Mouse (Mus musculus) ovary, postnatal 14 days (tissue): Measurements from ENCODE around the gene Zbtb48.

Experiments used
- DNase-seq: peaks from one replicate; pipeline ENCODE4 v3.0.0; 2022; ENCODE audit warnings: low spot score

Zbtb48 gene

DNA sequence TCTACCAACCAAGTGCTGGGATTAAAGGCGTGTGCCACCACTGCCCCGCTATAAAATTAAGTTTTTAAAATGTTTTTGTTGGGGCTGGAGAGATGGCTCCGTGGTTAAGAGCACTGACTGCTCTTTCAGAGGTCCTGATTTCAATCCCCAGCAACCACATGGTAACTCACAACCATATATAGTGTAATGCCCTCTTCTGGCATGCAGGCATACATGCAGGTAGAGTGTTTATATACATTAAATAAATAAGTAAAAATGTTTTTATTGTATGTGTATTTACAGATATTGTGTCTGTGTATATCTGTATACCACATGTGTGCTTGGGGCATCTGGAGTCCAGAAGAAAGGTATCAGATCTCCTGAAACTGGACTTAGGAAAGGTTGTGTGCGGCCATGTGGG is 26.1 kb downstream of the Zbtb48 start:
- no peak for DNase-seq

DNA sequence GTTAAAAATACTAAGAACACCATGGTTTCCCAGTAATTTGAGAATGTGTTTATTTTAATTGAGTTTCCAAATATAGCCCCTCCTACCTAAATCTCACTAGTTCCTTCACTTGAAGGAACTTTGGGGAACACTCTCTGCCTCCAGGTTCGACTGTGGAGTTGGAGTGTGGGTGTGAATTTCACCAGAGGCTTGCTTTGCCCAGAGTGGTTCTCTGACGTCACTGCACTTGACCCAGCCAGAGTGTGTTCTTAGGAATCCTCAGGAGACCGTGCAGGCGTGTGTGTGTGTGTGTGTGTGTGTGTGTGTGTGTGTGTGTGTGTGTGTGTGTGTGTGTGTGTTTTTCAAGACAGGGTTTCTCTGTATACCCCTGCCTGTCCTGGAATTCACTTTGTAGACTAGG is 26.6 kb downstream of the Zbtb48 start:
- DNase-seq = no peak

DNA sequence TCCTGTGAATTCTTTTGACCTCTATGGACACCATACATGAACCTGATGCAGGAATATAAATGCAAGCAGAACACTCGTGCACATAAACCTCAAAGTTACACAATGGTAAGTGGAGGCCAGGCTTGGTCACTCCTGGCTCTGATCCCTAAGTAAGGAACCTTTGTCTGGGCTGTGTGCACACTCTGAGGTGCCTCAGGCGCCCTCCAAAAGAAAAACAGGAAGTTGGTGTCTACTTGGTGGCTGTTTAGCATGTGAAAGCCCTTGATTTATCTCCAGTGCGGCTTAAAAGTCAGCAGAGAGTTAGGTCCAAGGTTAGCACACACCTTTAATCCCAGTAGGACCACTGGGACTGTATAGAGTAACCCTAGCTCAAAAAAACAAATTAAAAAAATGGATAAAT is 28.0 kb downstream of the Zbtb48 start:
- DNase-seq = no peak

DNA sequence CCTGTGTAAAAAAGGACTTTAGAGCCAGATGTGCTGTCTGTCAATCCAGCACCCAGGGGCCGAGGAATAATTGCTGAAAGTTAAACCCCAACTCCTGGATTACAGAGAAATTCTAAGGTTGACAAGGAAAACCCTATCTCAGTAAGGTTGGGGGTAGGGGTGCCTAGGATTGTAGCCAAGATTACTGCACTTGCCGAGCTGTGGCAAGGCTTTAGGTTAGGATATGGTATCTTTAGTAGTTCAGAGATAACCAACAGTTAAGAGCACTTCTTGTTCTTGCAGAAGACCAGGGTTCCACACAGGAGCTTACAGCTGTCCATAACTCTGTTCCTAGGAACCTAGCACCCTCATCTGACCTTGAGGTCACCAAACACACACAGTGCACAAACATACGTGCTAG is 29.8 kb downstream of the Zbtb48 start:
- no peak for DNase-seq

DNA sequence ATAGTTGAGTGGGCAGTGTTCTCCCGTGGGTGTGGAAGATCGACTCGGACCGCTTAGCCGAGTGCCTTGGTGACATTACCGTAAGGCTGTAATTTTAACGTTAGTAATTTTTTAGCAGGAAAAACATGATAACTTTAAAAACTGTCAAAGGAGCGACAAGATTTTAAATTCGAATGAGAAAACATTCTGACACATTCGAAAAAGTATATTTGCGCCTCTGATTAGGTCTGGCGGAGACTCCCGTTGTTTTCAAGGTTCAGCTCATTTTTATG is 30.6 kb downstream of the Zbtb48 start:
- DNase-seq = no peak

DNA sequence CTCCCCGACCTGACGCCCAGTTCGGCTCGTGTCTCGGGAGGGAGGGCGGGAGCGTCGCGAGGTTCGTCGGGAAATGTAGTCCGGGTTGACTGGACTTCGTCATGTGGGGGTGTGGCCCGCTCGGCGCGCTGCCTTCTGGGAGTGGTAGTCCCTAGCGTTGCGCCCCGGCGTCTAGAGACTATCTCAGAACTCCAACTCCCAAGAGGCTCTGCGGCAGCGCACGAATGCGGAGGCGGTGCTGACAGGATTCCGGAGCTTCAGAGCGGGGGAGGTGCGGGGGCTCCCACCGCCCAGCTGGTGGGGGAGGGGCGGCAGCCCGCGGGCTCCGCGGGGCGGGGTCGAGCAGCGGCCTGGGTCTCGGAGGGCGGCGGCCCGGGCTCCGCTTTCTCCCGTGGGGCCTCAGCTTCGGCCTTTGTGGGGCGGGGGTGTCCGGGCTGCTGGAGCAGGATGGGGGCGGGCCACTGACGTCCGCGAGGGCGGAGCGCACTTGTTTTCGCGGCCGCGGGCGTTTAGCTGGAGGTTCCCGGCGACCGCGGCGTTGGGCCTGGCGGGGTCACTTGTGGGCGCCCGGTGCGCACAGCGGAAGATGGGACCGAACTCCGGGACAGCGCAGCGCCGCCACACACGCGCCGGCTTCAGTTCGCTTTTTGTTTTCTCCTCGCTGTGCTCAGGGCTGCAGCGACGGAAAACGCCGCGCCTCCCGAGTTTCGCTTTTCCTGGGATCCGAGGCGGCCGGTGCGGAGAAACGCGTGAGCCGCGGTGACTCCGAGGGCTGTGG is 31.1 kb downstream of the Zbtb48 start, which contains the start of gene Phf13:
Gene Phf13, minus strand, starts transcription at position 86 of the 778 bp plus-strand sequence.
- DNase-seq = peak; percentile 96

DNA sequence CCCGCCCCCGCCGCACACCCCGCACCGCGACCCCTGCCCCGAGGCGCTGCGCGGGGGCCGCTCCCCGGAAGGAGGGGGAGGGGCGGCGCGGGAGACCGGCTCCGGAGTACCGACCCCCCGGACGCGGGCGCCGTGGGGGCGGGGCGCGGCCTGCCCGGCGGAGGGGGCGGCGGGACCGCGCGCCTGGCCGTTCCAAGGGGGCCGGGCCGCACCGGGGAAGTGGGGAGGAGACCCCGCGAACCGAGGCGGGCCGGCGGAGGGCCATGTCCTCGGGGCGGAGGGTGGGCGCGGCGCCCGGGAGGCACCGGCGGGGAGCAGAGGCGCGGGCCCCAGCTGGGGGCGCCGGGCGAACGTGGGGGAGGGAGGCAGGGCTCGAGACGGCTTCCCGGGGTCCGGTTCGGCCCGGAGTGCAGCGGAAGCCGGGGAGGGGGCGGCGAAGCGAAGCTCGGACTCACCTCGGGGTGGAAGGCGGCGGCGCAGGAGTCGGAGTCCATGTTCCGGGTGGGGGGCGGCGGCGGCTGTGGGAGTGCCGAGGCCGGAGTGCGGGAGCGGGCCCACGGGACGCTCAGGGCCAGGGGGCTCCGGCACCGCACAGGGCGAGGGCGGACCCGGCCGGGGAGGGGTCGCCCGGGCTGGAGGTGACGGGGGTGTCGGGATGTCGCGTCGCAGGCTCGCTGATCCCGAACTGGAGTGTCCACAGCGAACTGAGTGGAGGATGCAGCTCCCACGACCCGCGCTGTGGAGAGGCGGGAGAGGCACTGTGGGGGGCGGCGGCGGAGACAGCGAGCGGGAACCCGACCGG is 31.9 kb downstream of the Zbtb48 start:
- DNase-seq = no peak

DNA sequence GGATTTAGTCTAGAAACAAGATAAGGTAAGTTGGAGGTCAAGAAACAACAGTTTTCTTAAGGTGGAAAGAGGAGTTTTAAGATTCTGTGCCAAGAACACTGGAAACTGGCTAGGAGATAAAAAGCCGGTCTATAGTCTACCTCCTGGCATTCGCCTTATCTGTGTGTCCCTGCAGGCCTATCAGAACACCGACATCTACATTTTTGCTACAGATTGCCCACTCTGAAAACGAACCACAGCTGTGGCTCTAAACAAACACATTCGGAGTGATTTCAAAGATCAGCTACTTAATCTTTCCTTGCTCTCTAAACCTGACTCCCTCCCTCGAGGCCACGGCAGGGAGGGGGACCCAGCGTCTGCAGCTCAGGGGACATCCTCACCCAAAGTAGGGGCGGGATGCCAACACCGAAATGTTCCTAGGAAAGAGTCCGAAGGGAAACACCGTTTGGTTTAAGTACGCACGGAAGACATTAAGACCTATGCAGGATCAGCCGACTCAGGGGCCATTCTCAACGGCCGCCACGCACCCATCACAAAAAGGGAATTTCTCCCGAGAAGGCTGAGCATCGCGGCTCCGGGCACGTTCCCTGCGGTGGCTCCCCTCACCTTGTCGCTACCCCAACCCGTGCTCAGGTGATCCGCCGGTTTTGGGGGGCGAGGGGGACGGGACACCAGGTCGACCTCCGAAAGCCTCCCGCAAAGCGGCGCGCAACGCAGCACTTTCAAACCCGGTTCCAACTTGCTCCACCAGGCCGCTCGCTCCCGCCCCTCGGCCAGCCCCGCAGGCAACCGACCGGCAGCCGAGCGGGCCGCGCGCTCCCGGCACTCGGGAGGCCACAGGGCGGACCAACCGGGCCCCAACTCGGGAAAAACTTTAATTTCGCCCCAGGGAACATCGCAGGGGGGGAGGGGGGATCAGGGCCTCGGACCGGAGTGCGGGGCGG is 33.0 kb downstream of the Zbtb48 start:
- no peak for DNase-seq

DNA sequence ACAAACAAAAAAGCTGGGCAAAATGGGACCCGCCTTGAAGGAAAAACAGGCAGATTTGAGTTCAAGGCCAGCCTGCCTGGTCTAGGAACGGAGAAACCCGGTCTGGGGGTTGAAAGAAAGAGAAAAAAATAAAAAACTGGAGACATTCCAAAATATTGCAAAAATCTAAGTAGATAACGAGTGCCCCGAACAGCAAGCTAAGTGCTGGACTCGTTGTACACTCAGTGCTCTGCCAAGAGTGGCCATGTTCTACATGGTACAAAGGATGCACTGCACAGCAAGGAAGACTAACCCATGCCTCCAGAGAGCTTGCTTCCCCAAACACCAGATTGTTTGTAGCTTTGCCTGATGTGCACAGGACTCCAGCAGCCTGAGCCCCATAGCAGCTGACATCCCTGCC is 34.4 kb downstream of the Zbtb48 start:
- no peak for DNase-seq

DNA sequence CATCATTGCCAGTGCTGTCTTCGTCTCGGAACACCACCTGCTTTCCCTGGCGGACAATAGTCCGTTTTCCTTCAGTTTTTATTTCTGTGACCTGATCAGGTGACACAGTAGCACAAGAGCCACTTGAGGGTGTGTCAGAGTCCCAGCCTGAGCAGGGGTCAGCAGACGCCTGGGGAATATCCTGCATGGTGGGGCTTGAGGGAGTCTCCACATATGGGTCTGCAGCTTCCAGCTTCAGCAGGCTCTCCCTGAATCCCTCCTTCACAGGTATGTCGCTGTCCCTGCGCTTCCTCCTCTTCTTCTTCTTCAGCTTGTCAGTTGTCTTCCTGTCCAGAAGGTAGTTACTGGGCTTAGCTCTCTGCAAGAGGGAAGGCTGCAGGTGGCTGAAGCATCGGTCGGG is 35.4 kb downstream of the Zbtb48 start:
- no peak for DNase-seq

DNA sequence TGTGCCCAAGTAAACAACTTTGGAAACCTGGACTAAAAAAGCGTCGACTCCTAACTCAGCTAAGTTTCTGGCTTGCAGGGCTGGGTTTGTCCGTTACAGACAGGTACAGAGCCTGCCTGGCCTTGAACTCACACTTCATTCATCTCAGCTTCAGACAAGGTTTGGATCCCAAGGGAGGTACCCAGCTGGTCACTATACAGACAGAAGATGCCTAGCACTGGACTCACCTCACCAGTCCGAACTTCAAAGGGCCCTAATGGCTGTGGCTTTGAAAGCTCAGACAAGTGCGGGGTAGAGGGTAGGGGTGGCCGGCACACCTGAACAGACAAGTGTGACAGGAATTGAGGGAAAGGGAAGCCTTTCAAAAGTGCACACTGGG is 38.4 kb downstream of the Zbtb48 start:
- no peak for DNase-seq

DNA sequence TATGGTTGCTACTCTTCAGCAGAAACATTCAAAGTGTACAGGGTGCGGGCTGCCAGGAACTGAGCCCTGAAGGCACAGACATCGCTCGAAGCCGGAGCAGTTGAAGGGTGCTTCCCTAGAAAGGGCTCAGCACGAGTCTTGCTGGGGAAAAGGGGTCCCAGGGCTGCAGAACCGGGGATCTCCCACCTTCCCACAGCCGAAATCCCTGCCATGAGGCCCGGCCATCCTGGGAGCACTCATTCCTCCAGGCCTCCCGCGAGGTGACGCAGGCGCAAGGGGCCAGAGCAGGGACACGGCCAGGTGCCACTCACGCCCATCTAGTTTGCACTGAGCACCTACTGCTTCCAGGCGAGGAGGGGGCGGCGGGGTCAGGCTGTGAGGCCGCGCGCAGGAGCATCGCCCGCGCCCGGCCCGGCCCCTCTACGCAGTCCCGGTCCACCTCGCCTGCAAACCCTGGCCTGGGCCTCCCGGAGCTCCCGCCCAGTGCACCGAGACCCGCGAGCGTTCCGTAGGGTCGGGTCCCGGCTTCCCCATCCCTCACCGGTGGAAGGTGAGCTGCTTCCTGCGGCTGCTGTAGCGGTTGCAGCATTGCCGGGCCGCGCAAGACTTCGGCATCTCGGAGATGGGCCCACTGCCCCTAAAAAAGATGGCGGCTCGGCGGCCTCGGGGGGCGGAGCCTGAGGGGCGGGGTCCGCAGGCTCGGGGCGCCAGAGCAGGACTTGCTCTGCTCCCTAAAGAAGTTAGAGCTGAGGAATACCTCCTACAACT is 38.9 kb downstream of the Zbtb48 start, which contains the start of gene Thap3:
Gene Thap3, minus strand, starts transcription at position 656 of the 768 bp plus-strand sequence.
- peak; percentile 78 for DNase-seq

DNA sequence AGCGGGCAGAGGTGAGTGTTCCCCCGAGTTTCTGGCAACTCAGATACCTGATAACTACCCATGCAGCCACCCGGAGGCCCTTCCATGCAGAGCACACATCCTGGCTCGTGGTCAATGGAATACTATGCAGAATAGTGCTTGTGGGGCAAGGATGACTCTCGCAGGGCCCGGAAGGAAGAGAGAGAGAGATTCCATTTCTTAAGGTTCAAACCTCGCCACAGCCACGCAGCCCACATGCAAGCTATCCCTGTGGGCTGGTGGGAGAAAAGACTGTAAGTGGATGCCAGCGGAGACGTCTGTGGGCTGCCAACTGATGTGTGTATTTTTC is 39.5 kb downstream of the Zbtb48 start:
- no peak for DNase-seq

DNA sequence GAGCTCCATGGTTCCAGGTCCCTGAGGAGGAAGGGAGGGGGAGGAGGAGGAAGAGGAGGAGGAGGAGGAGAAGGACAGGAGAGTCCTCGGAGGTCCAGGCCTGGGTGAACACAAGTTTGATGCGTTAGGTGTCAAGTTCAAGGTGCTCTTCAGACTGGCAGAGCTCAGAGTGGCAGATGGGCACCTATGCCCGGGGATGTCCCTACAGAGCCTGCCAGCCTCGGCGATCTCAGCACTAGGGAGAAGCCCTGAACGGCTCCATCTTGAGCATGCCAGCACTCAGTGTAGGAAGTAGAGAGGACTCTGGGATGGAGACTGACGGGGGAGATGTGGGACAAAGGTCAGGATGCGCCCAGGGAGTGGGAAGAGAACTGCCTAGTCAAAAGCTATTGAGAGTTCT is 40.8 kb downstream of the Zbtb48 start:
- DNase-seq = no peak

DNA sequence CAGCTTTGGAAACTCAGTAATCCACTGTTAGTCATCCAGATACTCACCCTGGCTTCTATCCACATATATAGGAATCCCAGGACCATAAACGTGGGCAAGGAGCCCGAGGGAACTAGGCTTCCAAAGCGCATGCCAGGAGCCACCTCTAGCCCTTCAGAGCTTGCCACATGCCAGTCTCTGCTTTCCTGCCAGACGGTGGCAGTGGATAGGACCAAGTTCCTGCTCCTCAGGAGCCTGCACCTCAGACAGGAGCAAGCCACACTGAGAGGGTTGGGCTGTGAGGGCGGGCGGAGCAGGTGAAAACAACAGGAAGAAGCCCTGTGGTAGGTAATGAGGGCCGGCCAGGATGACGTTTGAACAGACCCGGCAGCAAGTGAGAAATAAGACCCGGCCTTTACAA is 41.6 kb downstream of the Zbtb48 start:
- no peak for DNase-seq

DNA sequence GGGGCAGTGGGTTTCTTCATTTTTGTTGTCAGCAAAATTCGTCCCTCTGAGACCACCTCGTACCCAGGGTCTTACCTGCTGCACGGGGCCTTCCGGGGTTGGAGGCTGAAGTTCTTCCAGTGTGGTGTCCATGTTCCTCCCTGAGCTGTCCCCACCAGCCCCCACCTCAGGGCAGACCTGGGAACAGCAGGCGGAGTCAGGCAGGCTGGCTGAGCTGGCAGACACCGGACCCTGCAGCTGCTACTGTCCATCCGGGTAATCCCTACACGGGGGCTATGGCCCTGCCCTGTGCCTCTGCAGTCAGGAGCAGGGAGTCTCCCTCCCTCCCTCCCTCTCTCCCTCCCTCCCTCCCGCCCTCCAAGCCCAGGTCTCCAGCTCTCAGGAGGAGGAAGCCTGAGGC is 43.9 kb downstream of the Zbtb48 start:
- no peak for DNase-seq

DNA sequence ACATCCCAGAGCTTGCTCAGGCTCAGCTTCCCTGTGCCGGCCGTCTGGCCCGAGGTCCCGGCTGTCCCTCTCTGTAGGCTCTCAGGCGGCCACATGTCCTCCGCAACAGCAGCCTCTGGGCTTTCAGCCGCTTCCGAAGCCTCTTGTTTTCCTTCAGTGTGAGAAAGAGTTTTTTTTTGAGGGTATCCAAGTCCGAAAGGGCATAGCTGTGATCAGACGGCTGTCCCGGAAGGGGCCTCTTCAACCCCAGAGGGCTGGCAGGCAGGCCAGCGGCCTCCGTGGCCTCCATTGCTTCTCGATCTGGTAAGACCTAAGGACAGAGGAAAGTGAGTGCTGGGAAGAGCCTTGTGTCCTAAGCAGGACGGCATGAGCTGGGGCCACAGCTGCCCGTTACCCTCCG is 44.4 kb downstream of the Zbtb48 start:
- no peak for DNase-seq

DNA sequence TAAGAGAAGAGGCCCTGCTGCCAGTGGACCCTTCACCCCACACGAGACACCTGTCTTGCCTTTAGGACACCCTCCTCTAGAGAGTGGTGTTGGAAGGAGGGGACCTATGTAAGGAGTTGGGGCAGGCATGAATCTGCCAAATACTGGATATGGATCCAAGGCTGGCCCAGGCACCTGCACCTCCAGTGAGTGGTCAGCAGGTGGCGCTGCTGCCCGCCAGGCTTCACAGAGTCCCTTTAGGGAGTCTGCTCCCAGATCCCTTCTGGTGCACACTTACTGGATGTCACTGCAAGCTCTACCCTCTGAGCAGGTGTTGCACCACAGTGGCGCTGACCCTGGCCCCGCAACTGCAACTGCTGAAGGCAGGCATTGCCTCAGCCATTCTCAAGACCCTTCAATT is 46.1 kb downstream of the Zbtb48 start:
- DNase-seq = peak; percentile 76

DNA sequence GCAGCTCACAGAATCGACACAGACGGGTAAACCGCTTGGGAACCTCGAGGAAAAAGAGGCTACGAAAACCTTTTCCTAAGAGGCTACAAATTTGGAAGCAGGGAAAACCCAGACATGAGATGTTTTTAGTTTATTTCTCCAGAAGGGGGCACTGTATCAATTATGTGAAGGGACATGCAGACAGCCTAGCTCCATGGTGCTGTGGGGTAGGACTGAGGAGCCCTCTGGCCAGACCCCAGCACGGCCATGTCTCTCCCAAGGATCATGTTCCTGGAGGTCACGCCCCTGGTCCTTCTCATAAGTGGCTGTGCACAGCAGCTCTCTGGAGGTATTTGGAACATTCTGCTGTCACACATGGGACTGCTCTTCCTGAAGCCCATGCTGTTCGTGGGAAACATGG is 46.8 kb downstream of the Zbtb48 start:
- DNase-seq = no peak

DNA sequence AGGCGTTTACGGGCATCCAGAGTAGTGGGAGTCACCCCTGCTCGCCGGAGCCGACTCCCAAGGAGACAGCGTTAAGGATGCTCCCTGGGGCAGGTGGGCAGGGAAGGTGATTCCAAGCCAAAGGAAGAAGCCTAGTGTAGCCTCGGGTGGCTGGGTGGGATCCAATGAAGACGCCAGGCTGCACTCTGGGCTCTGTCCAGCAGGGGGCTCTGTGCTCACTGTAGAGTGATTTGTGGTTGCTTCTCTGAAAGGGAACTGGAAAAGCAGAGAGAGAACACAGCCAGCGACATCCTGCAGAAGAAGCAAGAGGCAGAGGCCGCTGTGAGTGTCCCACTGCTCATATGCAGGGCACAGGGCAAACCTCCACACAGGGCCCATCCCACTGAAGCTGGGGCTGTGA is 49.7 kb downstream of the Zbtb48 start:
- DNase-seq = peak; percentile 88

DNA sequence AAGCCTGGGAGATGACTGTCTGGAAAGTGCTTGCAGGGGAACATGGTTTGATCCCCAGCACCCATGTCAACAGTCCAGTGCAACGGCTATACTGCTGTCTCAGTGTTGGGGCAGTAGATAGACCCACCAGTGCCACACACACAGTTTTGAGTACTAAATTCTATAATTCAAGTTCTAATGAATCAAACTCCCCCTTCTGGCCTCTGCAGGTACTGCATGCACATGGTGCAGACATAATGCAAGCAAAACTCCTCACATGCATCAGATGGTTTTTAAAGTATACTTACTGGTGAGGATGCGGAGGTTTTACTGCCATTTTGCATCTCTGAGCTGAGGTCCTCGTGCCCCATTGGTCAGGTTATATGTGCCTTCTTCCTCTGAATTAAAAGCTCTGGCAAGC is 52.0 kb downstream of the Zbtb48 start:
- no peak for DNase-seq
